Mouse (Mus musculus) heart, embryonic 15.5 days (tissue): ENCODE results near the gene Pafah1b3. TPM values are rescaled to one million over a fixed set of nuclear protein-coding genes. Genes with fewer than 3 reads are reported as not detected.

Experiments
- ATAC-seq: fragments of 200-750 bp; cut with Nextera tagmentation; replicated peaks from 2 replicates; pipeline ENCODE4 v1.8.0; 2017; ENCODE audit warnings: low read depth, moderate TSS enrichment; ENCODE audit not compliant: insufficient number of reproducible peaks, insufficient read depth, low FRiP score
- H3K27ac ChIP-seq: fragments of 300-500 bp; sonication (generic); 2 replicates; pipeline ENCODE4 v1.5.1; 2015; ENCODE audit warnings: mild to moderate bottlenecking, inconsistent platforms
- H3K27me3 ChIP-seq: fragments of 300-500 bp; sonication (generic); 2 replicates; pipeline ENCODE4 v1.6.1; 2015; ENCODE audit warnings: inconsistent platforms
- H3K36me3 ChIP-seq: fragments of 300-500 bp; sonication (generic); 2 replicates; pipeline ENCODE4 v1.6.1; 2015; ENCODE audit warnings: mild to moderate bottlenecking, inconsistent platforms
- H3K4me1 ChIP-seq: fragments of 300-500 bp; sonication (generic); replicated peaks from 2 replicates; pipeline ENCODE4 v1.6.1; 2015; ENCODE audit warnings: inconsistent platforms
- H3K4me2 ChIP-seq: fragments of 300-500 bp; sonication (generic); 2 replicates; pipeline ENCODE4 v1.6.1; 2015; ENCODE audit warnings: inconsistent platforms, mild to moderate bottlenecking, moderate library complexity
- H3K4me3 ChIP-seq: fragments of 300-500 bp; sonication (generic); 2 replicates; pipeline ENCODE4 v1.5.1; 2015; ENCODE audit warnings: mild to moderate bottlenecking, inconsistent platforms
- H3K9ac ChIP-seq: fragments of 300-500 bp; sonication (generic); 2 replicates; pipeline ENCODE4 v1.6.1; 2015; ENCODE audit warnings: mild to moderate bottlenecking, inconsistent platforms
- H3K9me3 ChIP-seq: fragments of 300-500 bp; sonication (generic); replicated peaks from 2 replicates; pipeline ENCODE4 v1.6.1; 2016; ENCODE audit warnings: inconsistent platforms
- whole genome bisulfite sequencing: fragments of 180-500 bp; shearing (Covaris S2); methylation state at CpG from one replicate; pipeline ENCODE4 v1.1.7; 2015; ENCODE audit warnings: mixed read lengths; 5-methylcytosine and 5-hydroxymethylcytosine counted together
- polyA plus RNA-seq: library from polyadenylated mRNA; unstranded; fragments of >200 nt; fragmentation: Nextera tagmentation; extraction: Ambion mirVana; gene quantifications from 2 replicates; pipeline ENCODE4 v1.2.1, GENCODE M21; 2015

The Pafah1b3 gene
- polyA plus RNA-seq, 1 experiment from 2014 or later, result 103 TPM

- H3K27ac ChIP-seq, result no peak overlapping the region
- H3K4me1 ChIP-seq, result peaks cover 71% of the 10 kb centered on the region
- H3K9me3 ChIP-seq, result no peaks in the 10 kb centered on the region
- ATAC-seq, result no peak
- H3K36me3 ChIP-seq, result peaks cover 15% of the 10 kb centered on the region; the same call in 1 of the 2 replicates
- H3K27me3 ChIP-seq, result no peaks in the 10 kb centered on the region
- H3K4me3 ChIP-seq, result no peak overlapping the region
- WGBS, result 79% methylated on average over 38 of the region's 38 CpGs
- no peak overlapping the region for H3K9ac ChIP-seq
- H3K4me2 ChIP-seq, result no peak overlapping the region
These were observed 25.1 kb downstream of the Pafah1b3 start for GRCm38 (mm10) chr7:25272445-25273258.

- 80% methylated on average over 30 of the region's 30 CpGs for WGBS
- no peak overlapping the region for H3K27ac ChIP-seq
These were observed 25.9 kb downstream of the Pafah1b3 start for GRCm38 (mm10) chr7:25271651-25272444.

GRCm38 (mm10) chr7:25270652-25271633, 26.8 kb downstream of the Pafah1b3 start:
- Histone ChIP-seq H3K9ac (0 out of 2 replicates have a peak overlapping the region, but pooled peaks have one; percentile 38), H3K4me3 (no peak overlapping the region), H3K4me1 (peaks cover 61% of the 10 kb centered on the region), H3K9me3 (no peaks in the 10 kb centered on the region), H3K36me3 (peaks cover 15% of the 10 kb centered on the region; the same call in 1 of the 2 replicates), H3K4me2 (no peak overlapping the region), H3K27me3 (no peaks in the 10 kb centered on the region), H3K27ac (no peak overlapping the region)
- ATAC-seq, result no peak
- 87% methylated on average over 35 of the region's 35 CpGs for WGBS

More at GRCm38 (mm10) chr7:25271651-25272444, 25.9 kb downstream of the Pafah1b3 start:
- H3K9me3 ChIP-seq, result no peaks in the 10 kb centered on the region
- no peak overlapping the region for H3K9ac ChIP-seq
- H3K4me2 ChIP-seq, result no peak overlapping the region
- H3K27me3 ChIP-seq, result no peaks in the 10 kb centered on the region
- peaks cover 15% of the 10 kb centered on the region; the same call in 1 of the 2 replicates for H3K36me3 ChIP-seq
- H3K4me3 ChIP-seq, result no peak overlapping the region
- ATAC-seq, result no peak
- peaks cover 66% of the 10 kb centered on the region for H3K4me1 ChIP-seq

- peaks cover 49% of the 10 kb centered on the region for H3K4me1 ChIP-seq
- peak overlapping the region; percentile 80 for H3K4me2 ChIP-seq
- 78% methylated on average over 8 of the region's 8 CpGs for WGBS
- no peak for ATAC-seq
- no peaks in the 10 kb centered on the region for H3K9me3 ChIP-seq
- peak overlapping the region; percentile 38 for H3K9ac ChIP-seq
- H3K4me3 ChIP-seq, result peak overlapping the region; percentile 69
- H3K36me3 ChIP-seq, result peaks cover 15% of the 10 kb centered on the region; the same call in 1 of the 2 replicates
- H3K27me3 ChIP-seq, result no peaks in the 10 kb centered on the region
- H3K27ac ChIP-seq, result peak overlapping the region; percentile 79
These were observed 28.1 kb downstream of the Pafah1b3 start for GRCm38 (mm10) chr7:25269545-25270271.

GRCm38 (mm10) chr7:25269029-25269428, 28.8 kb downstream of the Pafah1b3 start:
- H3K27ac ChIP-seq, result peak overlapping the region; percentile 79
- peak overlapping the region; percentile 81 for H3K9ac ChIP-seq
- ATAC-seq, result no peak
- peaks cover 42% of the 10 kb centered on the region for H3K4me1 ChIP-seq
- no peaks in the 10 kb centered on the region for H3K9me3 ChIP-seq
- peak overlapping the region; percentile 69 for H3K4me3 ChIP-seq
- H3K36me3 ChIP-seq, result peaks cover 15% of the 10 kb centered on the region; the same call in 1 of the 2 replicates
- H3K27me3 ChIP-seq, result no peaks in the 10 kb centered on the region
- H3K4me2 ChIP-seq, result peak overlapping the region; percentile 80
- 34% methylated on average over 4 of the region's 4 CpGs for WGBS

- H3K36me3 ChIP-seq, result peaks cover 15% of the 10 kb centered on the region; the same call in 1 of the 2 replicates
- H3K4me1 ChIP-seq, result peaks cover 38% of the 10 kb centered on the region
- H3K4me3 ChIP-seq, result peak overlapping the region; percentile 69
- no peaks in the 10 kb centered on the region for H3K27me3 ChIP-seq
- H3K4me2 ChIP-seq, result peak overlapping the region; percentile 80
- H3K9me3 ChIP-seq, result no peaks in the 10 kb centered on the region
- WGBS, result 2% methylated on average over 7 of the region's 7 CpGs
- no peak for ATAC-seq
- peak overlapping the region; percentile 79 for H3K27ac ChIP-seq
- peak overlapping the region; percentile 81 for H3K9ac ChIP-seq
These were observed 29.2 kb downstream of the Pafah1b3 start for GRCm38 (mm10) chr7:25268588-25268987.

- peak overlapping the region; percentile 89 for H3K27ac ChIP-seq
- H3K9me3 ChIP-seq, result no peaks in the 10 kb centered on the region
- peak; percentile 91 for ATAC-seq
These were observed 29.9 kb downstream of the Pafah1b3 start for GRCm38 (mm10) chr7:25267751-25268463.

GRCm38 (mm10) chr7:25267301-25267750, 30.5 kb downstream of the Pafah1b3 start, which contains the start of gene Cic:
Cic (plus strand) TSS chr7:25267704.
- peak; percentile 88 for ATAC-seq
- peaks cover 32% of the 10 kb centered on the region for H3K4me1 ChIP-seq
- no peaks in the 10 kb centered on the region for H3K9me3 ChIP-seq
- H3K4me2 ChIP-seq, result peak within 1 kb of the TSS; percentile 80
- H3K27me3 ChIP-seq, result no peaks in the 10 kb centered on the region
- under 1% methylated on average over 29 of the region's 29 CpGs for WGBS
- peak within 1 kb of the TSS; percentile 69 for H3K4me3 ChIP-seq
- H3K9ac ChIP-seq, result peak within 1 kb of the TSS; percentile 81
- peaks cover 10% of the 10 kb centered on the region; the same call in 1 of the 2 replicates for H3K36me3 ChIP-seq
- peak within 1 kb of the TSS; percentile 89 for H3K27ac ChIP-seq

More at GRCm38 (mm10) chr7:25267751-25268463, 29.9 kb downstream of the Pafah1b3 start:
- H3K9ac ChIP-seq, result peak overlapping the region; percentile 81
- peaks cover 15% of the 10 kb centered on the region; the same call in 1 of the 2 replicates for H3K36me3 ChIP-seq
- H3K4me3 ChIP-seq, result peak overlapping the region; percentile 69
- no peaks in the 10 kb centered on the region for H3K27me3 ChIP-seq
- under 1% methylated on average over 33 of the region's 33 CpGs for WGBS
- H3K4me2 ChIP-seq, result peak overlapping the region; percentile 80
- peaks cover 34% of the 10 kb centered on the region for H3K4me1 ChIP-seq

- no peak overlapping the region for H3K4me3 ChIP-seq
- peaks cover 29% of the 10 kb centered on the region for H3K4me1 ChIP-seq
- no peak overlapping the region for H3K9ac ChIP-seq
- no peaks in the 10 kb centered on the region for H3K9me3 ChIP-seq
- H3K27ac ChIP-seq, result no peak overlapping the region
- H3K4me2 ChIP-seq, result peak overlapping the region; percentile 75; the same call in 1 of the 2 replicates
- 73% methylated on average over 8 of the region's 8 CpGs for WGBS
- H3K36me3 ChIP-seq, result 0 out of 2 replicates have a peak, but pooled peaks cover under 1% of the 10 kb centered on the region
- no peak for ATAC-seq
- no peaks in the 10 kb centered on the region for H3K27me3 ChIP-seq
These were observed 31.4 kb downstream of the Pafah1b3 start for GRCm38 (mm10) chr7:25266180-25266962.
